In the genomic region with DNA sequence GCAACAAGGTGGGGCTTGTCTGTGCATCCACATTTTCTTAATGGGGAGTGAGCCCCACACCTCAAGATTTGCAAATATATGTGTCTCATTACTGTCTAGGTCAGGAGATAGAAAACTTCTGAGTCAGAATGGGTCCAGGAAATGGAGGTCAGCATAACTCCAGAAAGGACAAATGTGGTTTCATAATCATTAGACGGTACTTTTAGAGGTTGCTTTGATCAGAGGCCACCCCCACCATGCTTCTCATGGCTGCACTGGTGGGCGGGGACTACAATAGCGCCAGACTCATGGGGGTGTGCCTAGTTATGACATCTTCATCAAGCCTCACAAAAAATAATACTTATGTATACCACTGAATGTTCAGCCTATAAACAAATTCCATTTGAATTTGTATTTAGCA, we compare ENCODE assay signal across 26 mouse cellular contexts.
DNase-seq lines count a peak whose midpoint lies in the region; ATAC-seq lines count a peak whose summit lies in the region.
"Had no signal": no experiment of that assay in that cellular context is flagged by ENCODE, and none has a peak within 500 bp of the region (broad histone marks: within the 10 kb centered on the region; RNA-seq: fewer than 3 reads in every experiment).

No protein-coding gene starts in this region.

- H3K4me3 ChIP-seq in hindbrain, embryonic 11.5 days (ENCODE audit: low read depth, low read length), result no peak overlapping the region
- H3K4me3 ChIP-seq: embryonic facial prominence, embryonic 12.5 days; embryonic facial prominence, embryonic 15.5 days; hindbrain, embryonic 13.5 days; intestine, embryonic 15.5 days had no signal

- 92% methylated on average over 3 of the region's 3 CpGs for WGBS in hindbrain, embryonic 11.5 days

- no peaks in the 10 kb centered on the region for H3K36me3 ChIP-seq in hindbrain, embryonic 11.5 days (ENCODE audit: control insufficient read depth, insufficient read depth, low read length)
- H3K36me3 ChIP-seq: embryonic facial prominence, embryonic 12.5 days; embryonic facial prominence, embryonic 15.5 days; G1E; hindbrain, embryonic 13.5 days; intestine, embryonic 15.5 days had no signal

- H3K27ac ChIP-seq in hindbrain, embryonic 11.5 days (ENCODE audit: low read depth, low read length), result no peak overlapping the region
- H3K27ac ChIP-seq: embryonic facial prominence, embryonic 12.5 days; embryonic facial prominence, embryonic 15.5 days; hindbrain, embryonic 13.5 days; intestine, embryonic 15.5 days had no signal

- peak; percentile 49 for DNase-seq in CD4-positive, CD25-positive, alpha-beta regulatory T cell, adult 2 months (ENCODE audit: low read depth, low spot score)
- DNase-seq in retina, embryonic 14.5 days (ENCODE audit: low spot score), result no peak
- DNase-seq in yolk sac, embryonic 10.5 days (ENCODE audit: low spot score), result no peak
- no peak for DNase-seq in hindbrain, embryonic 11.5 days (ENCODE audit: low spot score)
- DNase-seq in layer of hippocampus, postnatal 36 days, result no peak
- DNase-seq: adrenal gland, adult 2 months; adrenal gland, postnatal 14 days; cerebellum, adult 11 months; cerebellum, adult 2 months; cerebellum, adult 9-11 months; cerebellum, postnatal 25 days; forebrain, postnatal 0 days; gastrocnemius, postnatal 36 days; heart, adult 11 months; kidney, adult 11 months had no signal

- no peaks in the 10 kb centered on the region for H3K27me3 ChIP-seq in hindbrain, embryonic 11.5 days (ENCODE audit: control insufficient read depth, insufficient read depth, low read length)
- H3K27me3 ChIP-seq: embryonic facial prominence, embryonic 12.5 days; embryonic facial prominence, embryonic 15.5 days; hindbrain, embryonic 13.5 days; intestine, embryonic 15.5 days; Patski had no signal

- no peaks in the 10 kb centered on the region for H3K4me1 ChIP-seq in hindbrain, embryonic 11.5 days (replicated peaks; ENCODE audit: control insufficient read depth, insufficient read depth, low read length)
- H3K4me1 ChIP-seq: embryonic facial prominence, embryonic 12.5 days; embryonic facial prominence, embryonic 15.5 days; intestine, embryonic 15.5 days had no signal

- no peak overlapping the region for H3K4me2 ChIP-seq in hindbrain, embryonic 11.5 days (replicated peaks; ENCODE audit: low read depth, low read length)
- H3K4me2 ChIP-seq: embryonic facial prominence, embryonic 12.5 days; embryonic facial prominence, embryonic 15.5 days; heart, embryonic 11.5 days; hindbrain, embryonic 13.5 days; intestine, embryonic 15.5 days had no signal

- peak; percentile 80 for ATAC-seq in activated CD4-positive, CD25-positive, alpha-beta regulatory T cell, adult 4 months
- ATAC-seq in inflammation-experienced regulatory T-cells, adult 6 months, result peak; percentile 86
- ATAC-seq in hindbrain, embryonic 11.5 days (ENCODE audit: low FRiP score), result no peak
- ATAC-seq: forebrain, embryonic 14.5 days; forebrain, postnatal 0 days; hindbrain, embryonic 16.5 days; intestine, embryonic 15.5 days; Patski had no signal

- H3K9ac ChIP-seq in hindbrain, embryonic 11.5 days (ENCODE audit: low read depth, low read length), result no peak overlapping the region
- H3K9ac ChIP-seq: embryonic facial prominence, embryonic 12.5 days; embryonic facial prominence, embryonic 15.5 days; forebrain, postnatal 0 days; hindbrain, embryonic 13.5 days; intestine, embryonic 15.5 days had no signal

- no peaks in the 10 kb centered on the region for H3K9me3 ChIP-seq in hindbrain, embryonic 11.5 days (ENCODE audit: control insufficient read depth, low read length)
- H3K9me3 ChIP-seq: embryonic facial prominence, embryonic 12.5 days; embryonic facial prominence, embryonic 15.5 days; hindbrain, embryonic 13.5 days; intestine, embryonic 15.5 days had no signal
